Mouse (Mus musculus) CH12.LX (cell line): ENCODE results near the gene Plch2. TPM values are rescaled to one million over a fixed set of nuclear protein-coding genes. Genes with fewer than 3 reads are reported as not detected.

Source experiments
- DNase-seq: peaks from one replicate; pipeline ENCODE4 v3.0.0-alpha.2; 2013; ENCODE audit errors: extremely low read depth
- H3K27ac ChIP-seq: 2 replicates; pipeline ENCODE4 v1.5.1; 2012; ENCODE audit warnings: low read depth, mild to moderate bottlenecking, control low read depth, moderate library complexity; ENCODE audit not compliant: insufficient read depth
- H3K27me3 ChIP-seq: replicated peaks from 2 replicates; pipeline ENCODE3; 2012; ENCODE audit warnings: inconsistent platforms
- H3K36me3 ChIP-seq, 2 experiments: replicated peaks in 1 of 2; 2 replicates each; pipeline versions ENCODE3 to v1.6.1; 2012; ENCODE audit warnings: inconsistent platforms in 1 of 2, low read length in 1 of 2, mild to moderate bottlenecking in 1 of 2, mixed read lengths in 1 of 2, moderate library complexity in 1 of 2; ENCODE audit not compliant: control insufficient read depth in 1 of 2, insufficient read depth in 1 of 2
- H3K4me1 ChIP-seq, 2 experiments: 2 replicates each; pipeline ENCODE4 v1.6.1; 2012; ENCODE audit warnings: inconsistent platforms in 1 of 2, moderate library complexity in 1 of 2; ENCODE audit not compliant: insufficient read depth in 2 of 2, control insufficient read depth in 1 of 2
- H3K4me2 ChIP-seq: 2 replicates; pipeline ENCODE4 v1.6.1; 2012; ENCODE audit warnings: low read depth, mild to moderate bottlenecking, control low read depth; ENCODE audit not compliant: poor library complexity, insufficient read depth, severe bottlenecking
- H3K4me3 ChIP-seq, 3 experiments: fragments of 150-350 bp in 1 of 3; sonication (generic) in 1 of 3; replicated peaks in 1 of 3; 2 replicates each; pipeline versions ENCODE3 to v1.5.1; 2011 to 2012; ENCODE audit warnings: low read depth in 2 of 3, low read length in 2 of 3, mild to moderate bottlenecking in 2 of 3, moderate library complexity in 2 of 3, control low read depth in 1 of 3, improper control_type of control experiment in 1 of 3, inconsistent platforms in 1 of 3, mixed read lengths in 1 of 3; ENCODE audit not compliant: poor library complexity in 1 of 3
- H3K79me2 ChIP-seq: replicated peaks from 2 replicates; pipeline ENCODE4 v1.6.1; 2012; ENCODE audit warnings: mild to moderate bottlenecking, moderate library complexity; ENCODE audit not compliant: control insufficient read depth, poor library complexity, insufficient read depth, severe bottlenecking; ENCODE audit errors: extremely low read depth
- H3K9ac ChIP-seq: 2 replicates; pipeline ENCODE4 v1.6.1; 2012; ENCODE audit warnings: low read depth, mild to moderate bottlenecking, control low read depth, moderate library complexity; ENCODE audit not compliant: insufficient read depth
- H3K9me3 ChIP-seq: replicated peaks from 2 replicates; pipeline ENCODE3; 2012; ENCODE audit warnings: low read length, inconsistent platforms, mixed read lengths
- CHD2 ChIP-seq: IDR thresholded peaks from 2 replicates; pipeline ENCODE4 v1.6.1; 2011; ENCODE audit warnings: low read length, improper control_type of control experiment
- CTCF ChIP-seq, 2 experiments: IDR thresholded peaks in 1 of 2; conservative IDR thresholded peaks in 1 of 2; 2 replicates each; pipeline ENCODE4 v1.5.1; 2011 to 2012; ENCODE audit warnings: low read depth in 2 of 2, low read length in 2 of 2, improper control_type of control experiment in 1 of 2, inconsistent platforms in 1 of 2, mild to moderate bottlenecking in 1 of 2, moderate library complexity in 1 of 2
- E2F4 ChIP-seq: IDR thresholded peaks from 2 replicates; pipeline ENCODE4 v1.6.1; 2011; ENCODE audit warnings: low read depth, low read length, improper control_type of control experiment; ENCODE audit not compliant: insufficient replicate concordance
- ETS1 ChIP-seq: conservative IDR thresholded peaks from 2 replicates; pipeline ENCODE4 v1.6.1; 2012; ENCODE audit warnings: low read depth, mild to moderate bottlenecking, inconsistent platforms, low read length, improper control_type of control experiment, moderate library complexity
- HCFC1 ChIP-seq: IDR thresholded peaks from 2 replicates; pipeline ENCODE4 v1.6.1; 2012; ENCODE audit warnings: low read depth, mild to moderate bottlenecking, inconsistent platforms, low read length, improper control_type of control experiment
- IRF4 ChIP-seq: IDR thresholded peaks from 2 replicates; pipeline ENCODE4 v1.6.1; 2014; ENCODE audit warnings: low read depth, mild to moderate bottlenecking, inconsistent platforms, low read length, improper control_type of control experiment
- JUN ChIP-seq: IDR thresholded peaks from 2 replicates; pipeline ENCODE4 v1.6.1; 2011; ENCODE audit warnings: low read depth, mild to moderate bottlenecking, low read length, improper control_type of control experiment, moderate library complexity; ENCODE audit not compliant: insufficient read depth
- MAX ChIP-seq: IDR thresholded peaks from 2 replicates; pipeline ENCODE4 v1.6.1; 2011; ENCODE audit warnings: low read length, improper control_type of control experiment
- NELFE ChIP-seq: IDR thresholded peaks from 2 replicates; pipeline ENCODE4 v1.6.1; 2011; ENCODE audit warnings: low read depth, low read length, improper control_type of control experiment
- POLR2AphosphoS2 ChIP-seq: IDR thresholded peaks from 2 replicates; pipeline ENCODE4 v1.6.1; 2011; ENCODE audit warnings: low read depth, low read length, improper control_type of control experiment
- RAD21 ChIP-seq: IDR thresholded peaks from 2 replicates; pipeline ENCODE4 v1.6.1; 2011; ENCODE audit warnings: low read depth, mild to moderate bottlenecking, low read length, improper control_type of control experiment, moderate library complexity
- RCOR1 ChIP-seq: conservative IDR thresholded peaks from 2 replicates; pipeline ENCODE4 v1.6.1; 2012; ENCODE audit warnings: low read depth, mild to moderate bottlenecking, inconsistent platforms, low read length, improper control_type of control experiment
- SIN3A ChIP-seq: IDR thresholded peaks from 2 replicates; pipeline ENCODE4 v1.6.1; 2012; ENCODE audit warnings: low read length, improper control_type of control experiment, inconsistent platforms
- SMC3 ChIP-seq: IDR thresholded peaks from 2 replicates; pipeline ENCODE4 v1.6.1; 2011; ENCODE audit warnings: low read depth, low read length, improper control_type of control experiment
- TCF12 ChIP-seq: IDR thresholded peaks from 2 replicates; pipeline ENCODE4 v1.6.1; 2014; ENCODE audit warnings: low read depth, mild to moderate bottlenecking, inconsistent platforms, low read length, improper control_type of control experiment
- UBTF ChIP-seq: IDR thresholded peaks from 2 replicates; pipeline ENCODE4 v1.6.1; 2012; ENCODE audit warnings: low read depth, mild to moderate bottlenecking, inconsistent platforms, low read length, improper control_type of control experiment, moderate library complexity
- USF1 ChIP-seq: IDR thresholded peaks from 2 replicates; pipeline ENCODE4 v1.6.1; 2014; ENCODE audit warnings: low read depth, mild to moderate bottlenecking, inconsistent platforms, low read length, improper control_type of control experiment
- USF2 ChIP-seq: conservative IDR thresholded peaks from 2 replicates; pipeline ENCODE4 v1.6.1; 2011; ENCODE audit warnings: low read depth, low read length, improper control_type of control experiment
- ZC3H11A ChIP-seq: IDR thresholded peaks from 2 replicates; pipeline ENCODE4 v1.6.1; 2012; ENCODE audit warnings: low read depth, mild to moderate bottlenecking, inconsistent platforms, low read length, improper control_type of control experiment
- ZMIZ1 ChIP-seq: IDR thresholded peaks from 2 replicates; pipeline ENCODE4 v1.6.1; 2012; ENCODE audit warnings: low read depth, mild to moderate bottlenecking, inconsistent platforms, low read length, improper control_type of control experiment
- dilution Hi-C: fragments of 300-500 bp; cut with MboI; formaldehyde crosslinking; loops from 2 replicates; pipeline ENCODE4 v1.14.3; 2020; ENCODE audit warnings: low sequenced_read_pairs; ENCODE audit not compliant: extremely low pct_unique_long_range_greater_than_20kb, extremely low pct_ligation_motif_present
- in situ Hi-C: fragments of 300-500 bp; cut with MboI; formaldehyde crosslinking; loops from 3 replicates; pipeline ENCODE4 v1.14.3; 2019; ENCODE audit warnings: low sequenced_read_pairs, low pct_ligation_motif_present, low pct_unique_long_range_greater_than_20kb, mixed read lengths
- polyA plus RNA-seq: library from polyadenylated mRNA; unstranded; fragments of >175 nt; gene quantifications from 2 replicates; pipeline ENCODE4 v1.2.1, GENCODE M21; 2012; ENCODE audit warnings: low read depth; ENCODE audit not compliant: insufficient read length
- total RNA-seq, 2 experiments: library from RNA; depleted of rRNA; stranded (reverse); fragments of 300-350 nt in 1 of 2; fragments of >200 nt in 1 of 2; gene quantifications; 2 replicates each; pipeline ENCODE4 v1.2.3; 2012 to 2014

Gene Plch2
- total and polyA plus RNA-seq, 3 experiments: 0.04 to 0.47 (median 0.17) TPM

DNA sequence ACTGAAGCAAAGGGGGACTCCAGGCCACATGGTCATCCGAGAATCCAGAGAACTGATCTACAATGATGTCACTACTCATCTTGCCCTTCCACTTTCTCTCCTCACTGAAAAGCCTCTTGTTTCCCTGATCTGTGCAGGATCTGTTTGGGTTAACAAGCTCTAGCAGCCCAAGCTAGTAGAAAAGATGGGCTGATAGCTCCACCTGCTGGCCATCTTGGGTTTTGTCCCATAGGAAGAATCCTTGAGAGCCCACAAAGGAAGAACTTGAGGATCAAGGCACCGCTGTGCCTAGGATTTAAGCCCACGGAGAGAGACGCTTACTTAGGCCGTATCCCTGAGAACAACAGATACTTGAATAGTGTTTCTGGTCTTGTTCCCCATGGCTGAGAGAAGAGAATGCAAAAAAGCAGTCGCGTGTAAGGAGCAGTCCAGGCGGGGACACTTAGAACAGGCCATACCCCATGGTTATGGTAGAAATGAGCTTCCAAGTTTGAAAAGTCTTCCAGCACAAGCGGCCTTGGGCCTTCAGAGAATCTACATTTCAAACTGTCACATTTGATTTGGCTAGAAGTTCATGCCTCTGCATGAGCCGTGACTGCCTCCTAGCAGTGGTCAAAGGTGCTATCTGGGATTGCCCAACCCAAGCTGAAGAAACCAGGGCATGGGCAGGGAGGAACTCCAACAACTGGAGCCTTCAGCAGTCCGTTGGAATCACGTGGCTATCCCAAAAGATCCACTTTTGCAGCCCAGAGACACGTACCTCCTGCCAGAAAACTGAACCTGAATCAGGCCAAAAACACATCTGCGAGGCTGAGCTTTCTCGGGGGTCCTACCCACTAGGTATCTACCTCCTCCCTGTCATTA is 9.6 kb upstream of the Plch2 start (continued):
- no peak for TF ChIP-seq USF1

GRCm38 (mm10) chr4:155064474-155064873 is 7.9 kb upstream of the Plch2 start:
- H3K4me3 ChIP-seq: no peak overlapping the region
- TF ChIP-seq RAD21: peak; percentile 33
- TF ChIP-seq SMC3: peak; percentile 61
- TF ChIP-seq SIN3A: no peak
- peak; percentile 53; the same call in 1 of the 2 replicates for TF ChIP-seq CHD2
- TF ChIP-seq ZC3H11A: no peak
- peak in 1 of 2 experiments; percentile 62; a peak in 2 of 4 replicates for TF ChIP-seq CTCF (conservative IDR thresholded peaks at IDR 0.05 in 1 of 2, IDR thresholded peaks at IDR 0.05 in 1 of 2; ENCODE audit: low read depth in 2 of 2, low read length in 2 of 2)
- dilution Hi-C loops (no loop called here), in situ Hi-C loops (no loop called here)
- peaks cover 3 to 21% of the 10 kb centered on the region in 2 experiments; a peak in 3 of 4 replicates for H3K4me1 ChIP-seq
- H3K4me2 ChIP-seq: no peak overlapping the region
- H3K27me3 ChIP-seq: peaks cover 48% of the 10 kb centered on the region
- no peak overlapping the region for H3K9ac ChIP-seq
- no peak overlapping the region for H3K27ac ChIP-seq
- no peaks in the 10 kb centered on the region for H3K9me3 ChIP-seq
- DNase-seq: no peak
- peaks cover 13 to 15% of the 10 kb centered on the region in 2 experiments for H3K36me3 ChIP-seq
- H3K79me2 ChIP-seq: 0 out of 2 replicates have a peak, but pooled peaks cover 3% of the 10 kb centered on the region

DNA sequence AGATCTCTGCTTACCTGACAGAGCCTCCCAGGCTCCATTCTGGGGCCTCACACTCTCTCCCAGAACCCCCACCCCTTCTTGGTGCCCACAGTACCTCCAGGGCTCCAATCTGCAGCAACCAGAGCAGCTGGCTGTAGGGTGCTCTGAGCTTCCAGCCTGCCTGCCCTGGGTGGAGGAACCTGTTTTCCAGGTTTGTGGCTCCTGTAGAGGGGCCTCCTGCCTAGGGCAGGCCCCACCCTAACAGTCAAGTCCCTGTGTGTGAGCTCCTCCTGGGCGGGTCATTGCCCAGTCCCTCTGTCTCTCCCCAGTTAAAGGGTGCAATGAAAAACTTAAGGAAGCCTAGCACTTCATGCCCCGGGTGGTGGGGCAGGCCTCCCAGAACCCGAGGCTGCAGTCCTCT is 7.3 kb upstream of the Plch2 start:
- H3K9me3 ChIP-seq: no peaks in the 10 kb centered on the region
- TF ChIP-seq ZC3H11A (no peak), MAX (no peak), ETS1 (no peak), E2F4 (no peak), ZMIZ1 (no peak), HCFC1 (no peak), IRF4 (no peak), UBTF (no peak), JUN (no peak), CTCF (conservative IDR thresholded peaks at IDR 0.05 in 1 of 2, IDR thresholded peaks at IDR 0.05 in 1 of 2; ENCODE audit: low read depth in 2 of 2, low read length in 2 of 2) (no peak), RCOR1 (no peak), TCF12 (no peak), NELFE (no peak), POLR2AphosphoS2 (no peak), USF2 (no peak)
- in situ Hi-C loops (no loop called here), dilution Hi-C loops (no loop called here)
- H3K79me2 ChIP-seq: 0 out of 2 replicates have a peak, but pooled peaks cover 3% of the 10 kb centered on the region
- no peak for DNase-seq
- H3K36me3 ChIP-seq: peaks cover 7 to 10% of the 10 kb centered on the region in 2 experiments
- no peak overlapping the region for H3K4me3 ChIP-seq
- no peak overlapping the region for H3K4me2 ChIP-seq
- H3K27ac ChIP-seq: no peak overlapping the region
- H3K27me3 ChIP-seq: peaks cover 54% of the 10 kb centered on the region
- H3K9ac ChIP-seq: no peak overlapping the region
- peaks cover 4 to 21% of the 10 kb centered on the region in 2 experiments; a peak in 3 of 4 replicates for H3K4me1 ChIP-seq
